Mouse (Mus musculus) liver, adult 2 months (tissue): Measurements from ENCODE around the gene Fam207a.

Experiments used
- CTCF ChIP-seq: fragments of 200-500 bp; IDR thresholded peaks from 2 replicates; pipeline ENCODE4 v1.5.1; 2011; ENCODE audit warnings: low read depth, low read length, control low read depth
- POLR2A ChIP-seq: fragments of 200-500 bp; IDR thresholded peaks from 2 replicates; pipeline ENCODE4 v1.6.1; 2011; ENCODE audit warnings: low read length, control low read depth; ENCODE audit not compliant: insufficient read depth; ENCODE audit errors: extremely low read depth

DNA sequence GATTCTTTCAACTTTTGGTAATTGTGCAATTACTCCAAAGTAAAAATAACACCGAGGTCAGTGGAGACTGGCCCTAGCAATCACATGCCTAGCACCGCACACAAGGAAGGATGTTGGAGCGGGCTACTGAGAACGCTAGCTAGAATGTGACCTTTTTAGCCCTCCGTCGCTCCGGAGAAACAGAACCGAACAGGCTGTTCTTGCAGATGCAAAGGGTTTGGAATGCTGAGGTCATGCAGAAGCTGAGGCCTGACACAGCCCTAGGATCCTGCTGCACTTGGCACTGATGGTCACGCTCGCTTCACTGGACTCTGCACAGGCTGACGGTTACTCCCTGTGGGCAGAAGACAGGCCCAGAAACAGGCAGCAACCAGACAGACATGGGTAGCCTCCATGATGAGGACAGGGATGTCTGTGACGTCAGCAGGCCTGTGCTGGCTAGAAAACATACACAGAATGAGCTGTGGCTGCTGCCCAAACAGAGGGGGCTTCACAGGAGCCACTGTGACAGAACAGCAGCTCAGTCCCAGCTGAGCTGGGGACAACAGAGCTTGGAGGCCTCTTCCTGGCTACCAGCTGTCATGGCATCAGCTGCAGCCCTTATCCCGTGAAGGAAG is 8.5 kb downstream of the Fam207a start:
- TF ChIP-seq CTCF (no peak), POLR2A (no peak)
